Mouse (Mus musculus): ENCODE results near the gene Sdc4. TPM values are rescaled to one million over a fixed set of nuclear protein-coding genes. Genes with fewer than 3 reads are reported as not detected.

Sdc4 gene
- polyA plus RNA-seq, 1 experiment from 2014 or later = 12.6 TPM

DNA sequence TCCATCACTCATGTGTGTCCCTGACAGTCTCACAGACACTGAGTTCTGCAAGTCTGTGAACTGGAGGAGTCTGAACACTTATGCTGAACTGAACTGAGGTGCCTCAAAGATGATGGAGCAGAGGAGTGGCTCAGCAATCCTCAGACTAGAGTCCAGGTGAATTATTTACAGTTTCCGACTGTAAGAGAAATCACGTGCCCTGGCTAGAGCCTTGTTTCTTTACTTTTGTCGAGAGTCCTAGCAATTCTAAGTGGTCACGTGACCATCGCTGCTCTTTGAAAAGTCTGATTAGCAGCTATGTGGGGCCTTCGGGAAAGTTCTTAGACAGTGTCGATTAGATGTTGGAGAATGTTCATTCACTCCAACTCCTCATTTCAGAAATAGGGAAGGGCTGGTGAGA lies 14.3 kb upstream of the Sdc4 start:
- H3K4me2 ChIP-seq = no peak overlapping the region
- ATAC-seq (ENCODE audit: low FRiP score) = no peak
- no peaks in the 10 kb centered on the region; the same call in 1 of the 2 replicates for H3K36me3 ChIP-seq (replicated peaks)
- H3K27ac ChIP-seq = no peak overlapping the region
- H3K9ac ChIP-seq = no peak overlapping the region
- WGBS = 61% methylated on average over 7 of the region's 7 CpGs
- H3K27me3 ChIP-seq = no peaks in the 10 kb centered on the region
- H3K4me1 ChIP-seq = peaks cover 25% of the 10 kb centered on the region
- H3K4me3 ChIP-seq (replicated peaks) = no peak overlapping the region
- H3K9me3 ChIP-seq = no peaks in the 10 kb centered on the region

DNA sequence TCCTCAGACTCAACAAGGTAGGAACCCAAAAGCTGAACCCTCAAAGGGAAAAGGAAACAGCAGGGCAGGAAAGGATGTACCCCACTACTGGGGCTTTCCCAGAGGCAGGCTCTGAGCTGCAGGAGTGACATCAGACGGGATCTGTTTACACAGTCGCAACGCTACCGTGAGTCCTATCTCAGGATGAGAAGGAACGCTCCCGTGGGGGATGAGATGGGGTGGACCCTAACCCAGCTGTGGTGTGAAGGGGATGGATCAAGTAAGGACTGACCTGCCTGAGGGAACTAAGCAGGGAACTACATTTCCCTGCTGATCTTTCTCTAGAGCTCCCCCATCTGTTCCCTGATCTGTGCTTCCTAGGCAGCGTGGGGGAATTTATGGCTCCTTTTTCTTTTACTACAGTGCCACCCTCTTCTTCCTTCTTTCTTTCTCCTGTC lies 13.2 kb upstream of the Sdc4 start, which contains the start of gene Sys1:
Sys1 (plus strand) TSS at position 101 of the 437 bp plus-strand sequence.
- peaks cover 14% of the 10 kb centered on the region for H3K4me1 ChIP-seq
- WGBS = 2% methylated on average over 7 of the region's 7 CpGs
- ATAC-seq (ENCODE audit: low FRiP score) = no peak
- no peaks in the 10 kb centered on the region for H3K9me3 ChIP-seq
- H3K4me3 ChIP-seq (replicated peaks) = no peak within 1 kb of the TSS
- no peak within 1 kb of the TSS for H3K9ac ChIP-seq
- H3K27me3 ChIP-seq = no peaks in the 10 kb centered on the region
- no peak within 1 kb of the TSS for H3K27ac ChIP-seq
- H3K36me3 ChIP-seq (replicated peaks) = no peaks in the 10 kb centered on the region
- H3K4me2 ChIP-seq = peak within 1 kb of the TSS; percentile 28; the same call in 1 of the 2 replicates

DNA sequence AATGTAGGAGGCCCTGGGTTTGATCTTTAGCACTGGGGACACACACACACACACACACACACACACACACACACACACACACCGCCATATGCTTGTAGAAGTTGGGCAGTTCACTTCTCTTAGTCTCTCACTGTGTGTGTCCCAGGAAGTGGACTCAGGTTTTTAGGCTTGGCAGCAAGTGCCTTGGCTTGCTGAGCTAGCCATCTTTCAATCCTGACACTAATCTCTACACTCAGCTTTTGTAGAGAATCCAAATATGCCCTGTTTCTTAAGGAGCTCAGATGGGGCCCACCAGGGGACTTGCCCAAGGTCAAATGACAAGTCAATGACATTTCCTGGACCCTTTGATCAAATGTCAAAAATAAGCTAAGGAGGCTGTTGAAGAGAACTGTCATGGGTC lies 12.7 kb upstream of the Sdc4 start:
- Histone ChIP-seq H3K36me3 (replicated peaks) (no peaks in the 10 kb centered on the region), H3K27ac (no peak overlapping the region), H3K4me3 (replicated peaks) (no peak overlapping the region), H3K4me1 (peaks cover 11% of the 10 kb centered on the region; the same call in 1 of the 2 replicates), H3K9me3 (no peaks in the 10 kb centered on the region), H3K27me3 (no peaks in the 10 kb centered on the region), H3K9ac (no peak overlapping the region), H3K4me2 (peak overlapping the region; percentile 28; the same call in 1 of the 2 replicates)
- WGBS = 87% methylated on average over 1 of the region's 1 CpGs
- no peak for ATAC-seq (ENCODE audit: low FRiP score)

DNA sequence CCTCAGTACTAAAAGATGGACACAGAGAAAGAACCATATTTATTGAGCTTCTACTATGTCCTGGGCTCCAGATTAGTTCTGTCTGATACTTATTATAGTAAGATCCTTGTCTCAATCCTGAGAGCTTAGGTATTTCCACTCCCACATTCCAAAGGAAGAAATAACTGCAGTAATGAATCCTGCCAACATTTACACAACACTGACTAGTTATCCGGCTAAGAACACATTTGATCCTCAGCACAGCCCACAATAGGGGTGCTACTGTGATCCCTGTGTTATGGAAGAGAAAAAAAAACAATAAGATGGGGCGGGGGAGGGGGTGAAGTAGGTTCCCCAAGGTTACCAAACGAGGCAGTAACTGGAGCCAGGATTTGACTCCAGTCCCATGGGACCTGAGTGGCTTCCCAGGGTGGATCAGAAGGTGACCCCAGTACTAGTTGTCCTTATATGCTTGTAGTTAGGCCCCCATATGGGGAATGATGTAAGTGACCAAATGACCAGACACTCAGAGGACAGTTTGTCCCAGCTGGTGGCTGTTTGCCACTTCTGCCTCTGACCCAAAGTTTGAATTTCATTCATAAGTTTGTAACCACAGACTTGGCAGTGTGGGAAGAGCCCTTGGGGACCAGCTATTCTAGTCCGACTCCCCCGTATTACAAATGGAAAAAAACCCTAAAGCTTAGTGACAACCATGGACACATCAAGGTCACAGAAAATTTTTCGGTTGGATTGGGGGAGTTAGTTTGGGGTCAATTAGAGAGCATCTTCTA lies 11.9 kb upstream of the Sdc4 start:
- H3K4me1 ChIP-seq = peaks cover 11% of the 10 kb centered on the region; the same call in 1 of the 2 replicates
- H3K27ac ChIP-seq = no peak overlapping the region
- H3K27me3 ChIP-seq = no peaks in the 10 kb centered on the region
- H3K36me3 ChIP-seq (replicated peaks) = no peaks in the 10 kb centered on the region
- H3K4me3 ChIP-seq (replicated peaks) = no peak overlapping the region
- ATAC-seq (ENCODE audit: low FRiP score) = no peak
- H3K4me2 ChIP-seq = no peak overlapping the region
- H3K9me3 ChIP-seq = no peaks in the 10 kb centered on the region
- H3K9ac ChIP-seq = no peak overlapping the region
- WGBS = 82% methylated on average over 6 of the region's 6 CpGs

DNA sequence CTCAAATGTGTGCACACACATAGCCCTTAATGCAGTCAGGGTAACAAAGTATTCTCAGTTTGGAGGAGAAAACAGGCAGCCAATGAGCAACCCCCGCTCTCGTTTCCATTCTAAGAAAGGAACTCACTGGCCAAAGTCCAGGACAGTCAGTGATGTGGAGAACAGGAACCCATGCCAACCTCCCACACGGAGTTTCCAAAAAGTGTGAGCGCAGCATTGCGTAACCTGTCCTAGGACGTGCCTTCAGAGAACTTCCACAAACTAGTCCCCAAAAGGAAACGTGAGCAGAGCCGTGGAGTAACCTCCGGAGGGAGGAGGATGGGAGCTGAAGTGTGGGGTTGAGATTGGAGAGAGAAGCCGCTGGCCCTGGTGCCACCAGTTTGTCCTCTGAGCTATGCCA lies 11.2 kb upstream of the Sdc4 start:
- ATAC-seq (ENCODE audit: low FRiP score) = no peak
- Histone ChIP-seq H3K9ac (no peak overlapping the region), H3K36me3 (replicated peaks) (no peaks in the 10 kb centered on the region), H3K27me3 (no peaks in the 10 kb centered on the region), H3K9me3 (no peaks in the 10 kb centered on the region), H3K4me2 (no peak overlapping the region), H3K4me1 (peaks cover 11% of the 10 kb centered on the region; the same call in 1 of the 2 replicates), H3K27ac (no peak overlapping the region), H3K4me3 (replicated peaks) (no peak overlapping the region)
- 87% methylated on average over 10 of the region's 10 CpGs for WGBS

DNA sequence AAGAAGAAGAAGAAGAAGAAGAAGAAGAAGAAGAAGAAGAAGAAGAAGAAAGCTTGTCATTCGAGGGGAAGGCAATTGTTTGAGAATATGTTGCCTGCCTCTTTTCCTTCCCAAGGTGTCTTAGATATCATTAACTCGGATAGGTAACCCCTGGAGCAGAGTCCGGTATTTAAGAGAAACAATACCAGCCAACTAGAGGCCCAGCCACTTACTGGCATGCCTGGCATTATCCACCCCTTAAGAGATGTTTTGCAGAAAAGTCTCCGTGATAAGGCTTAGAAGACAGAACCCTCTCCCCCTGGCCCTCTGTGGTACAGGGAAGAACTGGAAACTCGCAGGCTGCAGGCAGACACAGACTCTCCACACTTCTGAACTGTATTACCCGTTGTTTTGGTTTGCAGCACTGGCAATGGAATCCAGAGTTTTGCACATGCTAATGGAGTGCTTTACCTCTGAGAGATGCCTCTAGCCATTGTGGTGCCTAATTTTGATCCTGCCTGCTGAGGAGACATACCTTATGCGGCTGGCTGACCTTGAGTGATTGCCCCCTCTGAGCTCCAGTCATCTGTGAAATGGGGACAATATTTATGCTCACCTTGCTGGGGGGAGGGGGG lies 10.3 kb upstream of the Sdc4 start:
- ATAC-seq (ENCODE audit: low FRiP score) = no peak
- no peak overlapping the region for H3K4me2 ChIP-seq
- no peak overlapping the region for H3K27ac ChIP-seq
- WGBS = 71% methylated on average over 7 of the region's 7 CpGs
- H3K4me3 ChIP-seq (replicated peaks) = no peak overlapping the region
- H3K36me3 ChIP-seq (replicated peaks) = no peaks in the 10 kb centered on the region
- no peak overlapping the region for H3K9ac ChIP-seq
- no peaks in the 10 kb centered on the region for H3K9me3 ChIP-seq
- H3K27me3 ChIP-seq = 0 out of 2 replicates have a peak, but pooled peaks cover 4% of the 10 kb centered on the region
- H3K4me1 ChIP-seq = peaks cover 11% of the 10 kb centered on the region; the same call in 1 of the 2 replicates

DNA sequence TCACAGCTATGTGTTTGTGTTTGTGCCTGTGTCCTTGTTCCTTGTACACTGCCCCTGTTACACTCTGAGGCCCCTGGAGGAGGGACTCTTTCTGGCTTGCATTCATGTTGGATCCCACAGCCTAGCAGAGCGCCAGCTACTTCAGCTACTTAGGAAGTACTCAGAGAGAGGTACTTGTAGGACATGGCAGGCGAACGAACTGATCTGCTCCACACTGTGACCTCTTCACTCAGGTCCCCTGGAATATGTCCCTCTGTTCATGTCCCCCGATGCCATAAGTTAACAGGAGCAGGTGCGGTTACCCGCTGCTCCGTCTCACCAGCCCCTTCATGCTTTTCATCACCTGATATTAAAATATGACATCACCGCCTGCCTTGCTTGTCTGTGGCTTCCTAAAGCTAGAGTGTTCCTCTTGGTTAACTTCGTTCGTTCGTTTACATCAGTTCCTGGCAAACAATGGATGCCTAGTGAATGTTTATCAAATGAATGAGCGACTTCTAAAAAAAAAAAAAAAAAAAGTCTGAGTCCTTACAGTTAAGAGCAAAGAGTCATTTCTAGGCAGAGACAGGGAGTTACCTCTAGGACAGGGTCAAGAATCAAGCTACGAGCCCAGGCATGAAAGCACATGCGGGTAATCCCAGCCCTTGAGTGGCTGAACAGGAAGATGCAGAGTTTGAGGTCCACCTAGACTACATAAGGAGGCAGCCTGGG lies 9.5 kb upstream of the Sdc4 start:
- no peak for ATAC-seq (ENCODE audit: low FRiP score)
- 0 out of 2 replicates have a peak, but pooled peaks cover 4% of the 10 kb centered on the region for H3K27me3 ChIP-seq
- H3K4me1 ChIP-seq = peaks cover 11% of the 10 kb centered on the region; the same call in 1 of the 2 replicates
- no peak overlapping the region for H3K4me3 ChIP-seq (replicated peaks)
- H3K36me3 ChIP-seq (replicated peaks) = no peaks in the 10 kb centered on the region
- H3K27ac ChIP-seq = no peak overlapping the region
- H3K9me3 ChIP-seq = no peaks in the 10 kb centered on the region
- H3K9ac ChIP-seq = no peak overlapping the region
- 84% methylated on average over 14 of the region's 14 CpGs for WGBS
- no peak overlapping the region for H3K4me2 ChIP-seq

DNA sequence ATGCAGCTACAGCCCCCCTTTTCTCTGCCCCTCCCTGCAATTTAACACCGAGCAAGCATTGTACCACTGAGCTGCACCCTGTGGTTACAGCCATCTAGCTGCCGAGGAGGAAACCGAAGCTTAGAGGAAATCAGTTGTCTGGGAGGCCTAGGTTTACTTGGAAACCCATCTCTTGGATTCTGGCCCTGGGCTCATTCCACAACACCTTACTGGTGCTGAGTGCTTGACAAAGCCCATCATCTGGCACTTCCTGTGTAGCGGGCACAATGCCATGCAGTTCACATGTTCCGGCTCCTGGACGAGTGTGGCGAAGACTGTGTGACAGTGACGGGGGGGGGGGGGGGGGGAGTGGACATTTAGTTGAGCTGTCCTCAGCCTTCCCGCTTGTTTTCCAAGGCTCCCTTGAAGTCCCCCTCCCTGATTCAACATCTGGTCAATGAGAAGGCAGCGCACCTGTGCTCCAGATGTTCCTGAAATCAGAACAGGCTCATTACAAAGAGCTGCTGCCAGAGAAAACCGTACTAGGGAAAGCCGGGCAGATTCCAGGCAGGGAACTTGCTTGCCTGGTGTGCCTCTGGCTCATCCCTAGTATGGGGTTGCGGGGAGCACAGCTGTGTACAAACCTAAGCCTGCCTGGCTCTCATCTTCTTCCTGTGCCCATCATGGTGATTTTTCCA lies 8.5 kb upstream of the Sdc4 start:
- H3K36me3 ChIP-seq (replicated peaks) = no peaks in the 10 kb centered on the region
- no peak overlapping the region for H3K9ac ChIP-seq
- H3K27ac ChIP-seq = no peak overlapping the region
- peaks cover 7% of the 10 kb centered on the region; the same call in 1 of the 2 replicates for H3K4me1 ChIP-seq
- H3K4me3 ChIP-seq (replicated peaks) = no peak overlapping the region
- H3K9me3 ChIP-seq = no peaks in the 10 kb centered on the region
- ATAC-seq (ENCODE audit: low FRiP score) = no peak
- no peak overlapping the region for H3K4me2 ChIP-seq
- H3K27me3 ChIP-seq = 0 out of 2 replicates have a peak, but pooled peaks cover 4% of the 10 kb centered on the region
- WGBS = 52% methylated on average over 13 of the region's 13 CpGs

DNA sequence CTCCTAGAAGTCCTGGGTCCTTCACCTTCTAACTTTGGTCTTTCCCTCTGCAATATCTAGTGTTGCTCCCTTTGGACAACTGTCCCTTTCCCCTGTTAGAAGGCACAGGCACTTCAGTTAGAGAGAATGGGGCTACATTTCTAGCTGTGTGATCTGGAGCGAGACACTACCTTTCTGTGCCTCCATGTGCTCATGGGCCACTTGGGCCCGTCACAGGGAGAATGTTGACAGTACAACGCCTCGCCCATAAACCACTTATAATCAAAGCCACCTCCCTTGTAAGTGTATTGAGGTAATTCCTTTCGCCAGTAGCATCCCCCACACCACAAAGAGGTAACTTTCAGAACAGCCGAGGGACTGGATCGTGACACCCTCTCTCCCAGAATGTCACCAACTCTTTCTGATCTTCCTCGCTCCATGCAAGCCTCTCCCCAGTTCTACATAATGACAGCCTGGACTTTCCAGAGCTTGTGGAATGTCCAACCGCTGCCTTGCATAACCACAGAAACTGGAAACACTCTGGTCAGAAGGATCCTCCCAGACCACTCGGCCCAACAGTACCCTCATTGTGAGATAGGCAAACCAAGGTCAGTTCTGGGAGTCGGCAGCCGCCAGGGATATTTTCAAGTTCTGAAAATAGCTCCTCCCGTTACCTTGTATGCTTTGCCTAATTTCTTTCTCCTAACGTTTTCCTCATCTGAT lies 5.8 kb upstream of the Sdc4 start:
- no peak overlapping the region for H3K4me2 ChIP-seq
- H3K9ac ChIP-seq = no peak overlapping the region
- ATAC-seq (ENCODE audit: low FRiP score) = no peak
- no peaks in the 10 kb centered on the region for H3K36me3 ChIP-seq (replicated peaks)
- no peaks in the 10 kb centered on the region for H3K4me1 ChIP-seq
- H3K9me3 ChIP-seq = no peaks in the 10 kb centered on the region
- H3K4me3 ChIP-seq (replicated peaks) = no peak overlapping the region
- 92% methylated on average over 14 of the region's 14 CpGs for WGBS
- H3K27me3 ChIP-seq = 0 out of 2 replicates have a peak, but pooled peaks cover 4% of the 10 kb centered on the region
- no peak overlapping the region for H3K27ac ChIP-seq

DNA sequence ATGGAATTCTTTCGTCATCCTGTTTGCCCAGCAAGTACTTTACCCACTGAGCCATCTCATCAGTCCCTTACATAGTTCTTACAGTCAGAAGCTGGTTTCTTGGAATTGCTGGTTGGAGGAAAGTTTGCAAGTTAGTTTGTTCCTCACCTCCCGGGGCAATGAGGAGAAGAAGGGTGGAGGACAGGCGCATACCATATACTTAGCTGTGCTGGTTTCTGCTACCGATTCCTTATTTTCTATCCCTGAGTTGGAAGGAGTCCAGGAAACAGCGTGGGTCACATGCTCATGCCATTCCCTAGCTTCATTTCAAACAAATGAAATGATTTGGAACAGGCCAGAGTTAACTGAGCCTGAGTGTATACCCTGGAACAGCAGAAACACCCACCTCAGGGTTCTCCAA lies 5.2 kb upstream of the Sdc4 start:
- 81% methylated on average over 5 of the region's 5 CpGs for WGBS
- Histone ChIP-seq H3K27me3 (peaks cover 5% of the 10 kb centered on the region; the same call in 1 of the 2 replicates), H3K4me2 (no peak overlapping the region), H3K36me3 (replicated peaks) (no peaks in the 10 kb centered on the region), H3K9ac (no peak overlapping the region), H3K4me1 (no peaks in the 10 kb centered on the region), H3K9me3 (no peaks in the 10 kb centered on the region), H3K4me3 (replicated peaks) (no peak overlapping the region), H3K27ac (no peak overlapping the region)
- ATAC-seq (ENCODE audit: low FRiP score) = no peak

DNA sequence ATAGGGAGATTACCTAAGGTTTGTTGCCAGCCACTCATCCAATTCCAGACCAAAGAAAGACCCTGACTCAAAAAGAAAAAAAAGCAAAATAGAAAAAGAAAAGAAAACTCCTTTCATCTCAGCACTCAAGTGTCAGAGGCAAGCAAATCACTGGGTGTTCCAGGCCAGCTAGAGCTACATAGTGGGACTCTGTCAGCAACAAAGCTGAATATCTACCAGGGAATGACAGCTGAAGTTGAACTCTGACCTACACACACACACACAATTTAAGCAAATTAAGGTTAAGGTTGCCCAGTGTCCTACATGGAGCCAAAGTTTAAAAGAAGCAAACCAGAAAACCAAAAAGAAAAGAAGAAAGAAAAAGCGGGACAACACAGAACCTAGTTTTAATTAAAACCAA lies 4.5 kb upstream of the Sdc4 start:
- Histone ChIP-seq H3K27me3 (peaks cover 10% of the 10 kb centered on the region; the same call in 1 of the 2 replicates), H3K4me3 (replicated peaks) (no peak overlapping the region), H3K9ac (no peak overlapping the region), H3K27ac (no peak overlapping the region), H3K4me1 (0 out of 2 replicates have a peak, but pooled peaks cover 5% of the 10 kb centered on the region), H3K4me2 (no peak overlapping the region), H3K9me3 (no peaks in the 10 kb centered on the region), H3K36me3 (replicated peaks) (no peaks in the 10 kb centered on the region)
- ATAC-seq (ENCODE audit: low FRiP score) = no peak
- WGBS = 89% methylated on average over 1 of the region's 1 CpGs
